Mouse (Mus musculus): ENCODE results near the gene Vdac2. TPM values are rescaled to one million over a fixed set of nuclear protein-coding genes. Genes with fewer than 3 reads are reported as not detected.

The Vdac2 gene
- polyA plus RNA-seq, 1 experiment, result 334 TPM

- Histone ChIP-seq H3K4me1 (peaks cover 17% of the 10 kb centered on the region), H3K4me3 (replicated peaks) (peak overlapping the region; percentile 9)
- TF ChIP-seq FLI1 (IDR thresholded peaks at IDR 0.05; ENCODE audit: low read length), result no peak
- TF ChIP-seq GATA1 (IDR thresholded peaks at IDR 0.05; ENCODE audit: borderline replicate concordance, low read length), result no peak
Measured at GRCm38 (mm10) chr14:21802543-21803206, 22.4 kb upstream of the Vdac2 start.

GRCm38 (mm10) chr14:21806203-21806602 lies 18.8 kb upstream of the Vdac2 start:
- no peak for TF ChIP-seq FLI1 (IDR thresholded peaks at IDR 0.05; ENCODE audit: low read length)
- TF ChIP-seq GATA1 (IDR thresholded peaks at IDR 0.05; ENCODE audit: borderline replicate concordance, low read length), result no peak
- no peaks in the 10 kb centered on the region for H3K9me3 ChIP-seq
- peaks cover 21% of the 10 kb centered on the region for H3K4me1 ChIP-seq
- peaks cover 4% of the 10 kb centered on the region for H3K36me3 ChIP-seq (replicated peaks; ENCODE audit: low read length)
- H3K4me3 ChIP-seq (replicated peaks), result no peak overlapping the region
- no peaks in the 10 kb centered on the region for H3K27me3 ChIP-seq (replicated peaks)

More at GRCm38 (mm10) chr14:21802543-21803206, 22.4 kb upstream of the Vdac2 start:
- Histone ChIP-seq H3K36me3 (replicated peaks; ENCODE audit: low read length) (peaks cover 7% of the 10 kb centered on the region), H3K9me3 (no peaks in the 10 kb centered on the region), H3K27me3 (replicated peaks) (no peaks in the 10 kb centered on the region)

GRCm38 (mm10) chr14:21806631-21807160 lies 18.3 kb upstream of the Vdac2 start:
- Histone ChIP-seq H3K9me3 (no peaks in the 10 kb centered on the region), H3K4me1 (peaks cover 26% of the 10 kb centered on the region), H3K36me3 (replicated peaks; ENCODE audit: low read length) (peaks cover 4% of the 10 kb centered on the region), H3K4me3 (replicated peaks) (no peak overlapping the region), H3K27me3 (replicated peaks) (no peaks in the 10 kb centered on the region)
- no peak for TF ChIP-seq FLI1 (IDR thresholded peaks at IDR 0.05; ENCODE audit: low read length)
- TF ChIP-seq GATA1 (IDR thresholded peaks at IDR 0.05; ENCODE audit: borderline replicate concordance, low read length), result no peak

GRCm38 (mm10) chr14:21808208-21808922 lies 16.7 kb upstream of the Vdac2 start:
- no peak for TF ChIP-seq FLI1 (IDR thresholded peaks at IDR 0.05; ENCODE audit: low read length)
- TF ChIP-seq GATA1 (IDR thresholded peaks at IDR 0.05; ENCODE audit: borderline replicate concordance, low read length), result no peak
- Histone ChIP-seq H3K4me3 (replicated peaks) (no peak overlapping the region), H3K36me3 (replicated peaks; ENCODE audit: low read length) (no peaks in the 10 kb centered on the region), H3K4me1 (peaks cover 35% of the 10 kb centered on the region), H3K9me3 (no peaks in the 10 kb centered on the region), H3K27me3 (replicated peaks) (no peaks in the 10 kb centered on the region)

- Histone ChIP-seq H3K36me3 (replicated peaks; ENCODE audit: low read length) (no peaks in the 10 kb centered on the region), H3K9me3 (no peaks in the 10 kb centered on the region), H3K4me3 (replicated peaks) (no peak overlapping the region), H3K4me1 (peaks cover 45% of the 10 kb centered on the region), H3K27me3 (replicated peaks) (no peaks in the 10 kb centered on the region)
- TF ChIP-seq FLI1 (IDR thresholded peaks at IDR 0.05; ENCODE audit: low read length) (no peak), GATA1 (IDR thresholded peaks at IDR 0.05; ENCODE audit: borderline replicate concordance, low read length) (no peak)
Measured at GRCm38 (mm10) chr14:21809418-21809817, 15.6 kb upstream of the Vdac2 start.

- no peak for TF ChIP-seq GATA1 (IDR thresholded peaks at IDR 0.05; ENCODE audit: borderline replicate concordance, low read length)
- no peak for TF ChIP-seq FLI1 (IDR thresholded peaks at IDR 0.05; ENCODE audit: low read length)
- no peaks in the 10 kb centered on the region for H3K27me3 ChIP-seq (replicated peaks)
- H3K4me1 ChIP-seq, result peaks cover 56% of the 10 kb centered on the region
- no peak overlapping the region for H3K4me3 ChIP-seq (replicated peaks)
- no peaks in the 10 kb centered on the region for H3K9me3 ChIP-seq
- no peaks in the 10 kb centered on the region for H3K36me3 ChIP-seq (replicated peaks; ENCODE audit: low read length)
Measured at GRCm38 (mm10) chr14:21811301-21811700, 13.7 kb upstream of the Vdac2 start.

- H3K4me3 ChIP-seq (replicated peaks), result no peak overlapping the region
- peaks cover 57% of the 10 kb centered on the region for H3K4me1 ChIP-seq
- H3K36me3 ChIP-seq (replicated peaks; ENCODE audit: low read length), result no peaks in the 10 kb centered on the region
- H3K27me3 ChIP-seq (replicated peaks), result no peaks in the 10 kb centered on the region
- no peak for TF ChIP-seq GATA1 (IDR thresholded peaks at IDR 0.05; ENCODE audit: borderline replicate concordance, low read length)
- TF ChIP-seq FLI1 (IDR thresholded peaks at IDR 0.05; ENCODE audit: low read length), result no peak
- H3K9me3 ChIP-seq, result no peaks in the 10 kb centered on the region
Measured at GRCm38 (mm10) chr14:21811744-21812393, 13.2 kb upstream of the Vdac2 start.

GRCm38 (mm10) chr14:21812590-21813162 lies 12.4 kb upstream of the Vdac2 start:
- TF ChIP-seq FLI1 (IDR thresholded peaks at IDR 0.05; ENCODE audit: low read length), result no peak
- no peak for TF ChIP-seq GATA1 (IDR thresholded peaks at IDR 0.05; ENCODE audit: borderline replicate concordance, low read length)
- Histone ChIP-seq H3K4me1 (peaks cover 52% of the 10 kb centered on the region), H3K4me3 (replicated peaks) (peak overlapping the region; percentile 59), H3K27me3 (replicated peaks) (no peaks in the 10 kb centered on the region), H3K9me3 (no peaks in the 10 kb centered on the region), H3K36me3 (replicated peaks; ENCODE audit: low read length) (no peaks in the 10 kb centered on the region)

- no peaks in the 10 kb centered on the region for H3K9me3 ChIP-seq
- no peak for TF ChIP-seq FLI1 (IDR thresholded peaks at IDR 0.05; ENCODE audit: low read length)
- TF ChIP-seq GATA1 (IDR thresholded peaks at IDR 0.05; ENCODE audit: borderline replicate concordance, low read length), result no peak
- H3K27me3 ChIP-seq (replicated peaks), result no peaks in the 10 kb centered on the region
- H3K36me3 ChIP-seq (replicated peaks; ENCODE audit: low read length), result no peaks in the 10 kb centered on the region
- H3K4me3 ChIP-seq (replicated peaks), result no peak overlapping the region
- H3K4me1 ChIP-seq, result peaks cover 50% of the 10 kb centered on the region
Measured at GRCm38 (mm10) chr14:21813216-21813615, 11.8 kb upstream of the Vdac2 start.
